Mouse (Mus musculus) stomach, postnatal 0 days (tissue): ENCODE measurements around the gene Myh8.

Source experiments
- CTCF ChIP-seq: IDR thresholded peaks from 2 replicates; pipeline ENCODE4 v1.5.1; 2016; ENCODE audit warnings: antibody characterized with exemption, low read depth, mild to moderate bottlenecking, moderate library complexity
- EP300 ChIP-seq: optimal IDR thresholded peaks from 2 replicates; pipeline ENCODE3; 2016; ENCODE audit warnings: antibody characterized with exemption

GRCm38 (mm10) chr11:67276601-67277174 is at the start of gene Myh8:
- TF ChIP-seq EP300 (no peak), CTCF (no peak)
